Mouse (Mus musculus) MN1 (cell line): ENCODE data around the gene Rtcb.
A peak's percentile ranks its signal among the peaks of the same experiment; 100 is the strongest.

ENCODE experiments used
- DNase-seq: peaks from one replicate; pipeline ENCODE4 v3.0.0-alpha.2; 2016; ENCODE audit warnings: low spot score

The Rtcb gene

GRCm38 (mm10) chr10:85936280-85936965 lies 21.2 kb downstream of the Rtcb start:
- DNase-seq: no peak

- DNase-seq: no peak
These were observed 27.7 kb downstream of the Rtcb start for GRCm38 (mm10) chr10:85929962-85930361.

- peak; percentile 49 for DNase-seq
These were observed 28.4 kb downstream of the Rtcb start for GRCm38 (mm10) chr10:85929208-85929591.

GRCm38 (mm10) chr10:85928499-85929207 lies 29.0 kb downstream of the Rtcb start:
- peak; percentile 88 for DNase-seq

- peak; percentile 48 for DNase-seq
These were observed 29.8 kb downstream of the Rtcb start, which contains the start of gene Ascl4 for GRCm38 (mm10) chr10:85927676-85928445. Gene Ascl4 (plus strand): TSS chr10:85927681.

DNA sequence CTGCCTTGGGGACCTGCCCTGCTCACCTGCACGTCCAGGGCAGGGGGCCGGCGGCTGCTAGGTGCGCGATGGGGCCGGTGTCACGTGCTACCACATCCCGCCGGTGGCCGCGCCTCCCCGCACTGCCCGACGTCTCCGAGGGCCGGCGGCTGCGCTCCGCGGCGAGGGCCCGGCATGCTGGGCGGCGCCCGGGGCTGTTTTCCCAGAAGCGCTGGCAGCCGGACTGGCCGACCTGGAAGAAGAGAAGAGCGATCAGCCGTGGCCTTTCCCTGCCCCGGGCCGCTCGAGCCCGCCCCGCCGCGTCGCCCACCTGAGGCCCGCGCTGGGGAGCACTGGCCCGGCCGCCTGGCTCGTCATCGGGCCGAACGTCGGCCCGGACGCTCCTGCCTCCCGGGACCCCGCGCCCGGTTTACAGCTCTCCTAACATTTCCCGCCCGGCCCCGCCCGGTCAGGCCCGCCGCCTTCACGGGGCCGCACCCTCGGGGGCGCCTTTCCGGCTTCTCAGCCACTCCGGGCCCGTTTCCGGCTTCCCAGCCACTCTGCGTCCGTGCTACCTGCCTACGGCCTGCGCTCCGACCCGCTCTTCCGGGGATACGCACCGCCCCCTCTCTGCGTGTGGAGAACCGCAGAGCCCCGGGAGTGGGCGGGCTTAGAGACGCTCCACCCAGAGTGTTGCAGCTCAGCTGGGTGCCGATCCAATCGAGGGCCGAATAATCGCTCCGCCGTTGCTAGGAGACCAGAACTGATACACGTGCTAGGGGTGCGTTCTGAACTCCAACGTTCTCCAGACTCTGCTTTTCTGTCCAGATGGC lies 40.9 kb downstream of the Rtcb start, which contains the start of gene Prdm4:
Gene Prdm4 (minus strand): TSS at position 645 of the 812 bp plus-strand sequence.
- peak; percentile 99 for DNase-seq
